Mouse (Mus musculus) thymus, adult 2 months (tissue): ENCODE results near the gene Sesn1. TPM values are rescaled to one million over a fixed set of nuclear protein-coding genes. Genes with fewer than 3 reads are reported as not detected.

Source experiments
- DNase-seq: peaks from one replicate; pipeline ENCODE4 v3.0.0; 2021
- H3K27ac ChIP-seq: fragments of 200-500 bp; 2 replicates; pipeline ENCODE4 v1.5.1; 2012; ENCODE audit warnings: low read length, control low read depth; ENCODE audit not compliant: control insufficient read depth, insufficient read depth
- H3K27me3 ChIP-seq: fragments of 200-500 bp; 2 replicates; pipeline ENCODE4 v1.6.1; 2012; ENCODE audit warnings: mild to moderate bottlenecking, low read length, moderate library complexity, mixed read lengths; ENCODE audit not compliant: control insufficient read depth, insufficient read depth
- H3K36me3 ChIP-seq: fragments of 200-500 bp; 2 replicates; pipeline ENCODE4 v1.6.1; 2012; ENCODE audit warnings: mild to moderate bottlenecking, low read length, moderate library complexity; ENCODE audit not compliant: control insufficient read depth, insufficient read depth
- H3K4me1 ChIP-seq: fragments of 200-500 bp; replicated peaks from 2 replicates; pipeline ENCODE4 v1.6.1; 2012; ENCODE audit warnings: low read length; ENCODE audit not compliant: control insufficient read depth, insufficient read depth
- H3K4me3 ChIP-seq: fragments of 200-500 bp; 2 replicates; pipeline ENCODE4 v1.5.1; 2012; ENCODE audit warnings: mild to moderate bottlenecking, low read length, control low read depth, moderate library complexity; ENCODE audit not compliant: control insufficient read depth, insufficient read depth
- CTCF ChIP-seq: fragments of 200-500 bp; IDR thresholded peaks from 2 replicates; pipeline ENCODE4 v1.5.1; 2012; ENCODE audit warnings: mild to moderate bottlenecking, control low read depth, low read length, moderate library complexity, borderline replicate concordance; ENCODE audit not compliant: control insufficient read depth, poor library complexity, insufficient read depth; ENCODE audit errors: extremely low read depth
- POLR2A ChIP-seq: fragments of 200-500 bp; IDR thresholded peaks from 2 replicates; pipeline ENCODE4 v1.6.1; 2012; ENCODE audit warnings: mild to moderate bottlenecking, low read length, control low read depth, moderate library complexity; ENCODE audit not compliant: control insufficient read depth, poor library complexity, insufficient read depth; ENCODE audit errors: extremely low read depth
- WGBS: fragments of 180-500 bp; shearing (Covaris S2); methylation state at CpG from one replicate; pipeline ENCODE4 v1.1.7; 2018; 5-methylcytosine and 5-hydroxymethylcytosine counted together
- polyA plus RNA-seq: library from polyadenylated mRNA; depleted of rRNA; stranded (reverse); fragments of >200 nt; gene quantifications from 2 replicates; pipeline ENCODE4 v1.2.3, GENCODE M21; 2012; rRNA removed

Gene Sesn1
- polyA plus RNA-seq = 49.7 and 51.7 TPM in 2 replicates

DNA sequence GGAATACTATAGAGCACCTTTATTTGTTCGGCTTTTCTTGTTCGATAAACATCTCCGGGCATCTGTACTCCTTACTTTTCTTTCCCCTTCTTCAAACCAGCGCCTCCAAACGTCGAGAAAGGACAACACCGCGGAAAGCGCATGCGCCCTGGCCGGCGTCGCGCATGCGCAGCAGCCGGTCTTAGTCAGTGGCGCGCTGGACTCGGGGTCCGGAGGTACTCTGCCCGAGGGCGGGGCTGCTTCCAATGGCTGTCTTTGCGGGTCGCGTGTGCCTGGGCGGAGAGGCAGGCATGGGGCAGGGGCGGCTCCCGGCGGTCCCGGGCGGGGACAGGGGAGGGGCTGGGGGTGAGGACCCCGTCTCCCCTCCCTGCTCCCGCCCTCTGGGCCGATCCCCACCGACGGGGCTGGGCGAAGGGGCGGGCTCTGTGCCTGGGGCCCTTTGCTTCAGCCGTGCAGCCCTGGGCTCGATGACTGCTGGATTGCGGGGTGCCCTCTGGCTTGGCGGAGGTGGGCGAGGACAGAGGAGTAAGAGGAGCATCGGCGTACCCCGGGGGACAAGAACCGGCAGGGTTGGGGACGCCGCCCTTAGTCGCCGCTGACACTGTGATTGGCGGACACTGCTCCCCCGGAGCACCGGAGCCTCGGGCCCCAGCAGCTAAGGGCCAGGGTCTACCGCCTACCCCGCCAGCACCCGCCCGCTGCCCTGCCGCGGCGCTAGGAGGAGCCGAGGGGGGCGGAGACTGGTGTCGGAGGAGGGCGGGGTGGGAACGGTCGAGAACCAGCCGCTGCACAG lies at the start of gene Sesn1, which contains the start of gene Cep57l1:
Sesn1 (plus strand) TSS at position 165 of the 793 bp plus-strand sequence.
Cep57l1 (minus strand) TSS at position 101 of the 793 bp plus-strand sequence.
- WGBS = under 1% methylated on average over 69 of the region's 69 CpGs
- TF ChIP-seq POLR2A (peak; percentile 45), CTCF (peak; percentile 49; the same call in 1 of the 2 replicates)
- H3K36me3 ChIP-seq = no peaks in the 10 kb centered on the region
- DNase-seq = peak; percentile 90
- H3K4me3 ChIP-seq = peak within 1 kb of the TSS; percentile 90
- H3K27me3 ChIP-seq = no peaks in the 10 kb centered on the region
- H3K27ac ChIP-seq = peak within 1 kb of the TSS; percentile 78
- H3K4me1 ChIP-seq = peaks cover 12% of the 10 kb centered on the region

DNA sequence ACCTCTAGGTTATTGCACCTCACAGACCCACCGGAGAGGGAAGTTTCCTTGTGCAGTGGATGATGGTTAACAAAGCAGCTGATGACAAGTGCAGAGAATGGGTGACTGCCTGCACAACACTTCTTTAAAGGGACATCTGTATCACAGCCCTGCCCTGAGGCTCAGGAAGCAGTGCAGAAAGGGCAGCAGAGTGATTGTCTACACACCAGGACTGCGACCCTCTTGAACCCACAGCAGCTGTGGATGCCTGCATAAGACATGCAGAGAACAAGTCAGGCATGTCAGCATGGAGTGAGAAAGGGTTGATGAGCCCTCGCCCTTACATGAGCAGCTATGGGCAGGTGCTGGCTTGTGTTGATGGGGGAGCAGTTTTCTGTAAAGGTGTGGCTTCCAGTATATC lies 48.9 kb upstream of the Sesn1 start:
- Histone ChIP-seq H3K4me3 (no peak overlapping the region), H3K4me1 (no peaks in the 10 kb centered on the region), H3K36me3 (no peaks in the 10 kb centered on the region), H3K27me3 (no peaks in the 10 kb centered on the region), H3K27ac (no peak overlapping the region)
- TF ChIP-seq CTCF (no peak), POLR2A (no peak)
- 90% methylated on average over 3 of the region's 3 CpGs for WGBS
- DNase-seq = no peak

DNA sequence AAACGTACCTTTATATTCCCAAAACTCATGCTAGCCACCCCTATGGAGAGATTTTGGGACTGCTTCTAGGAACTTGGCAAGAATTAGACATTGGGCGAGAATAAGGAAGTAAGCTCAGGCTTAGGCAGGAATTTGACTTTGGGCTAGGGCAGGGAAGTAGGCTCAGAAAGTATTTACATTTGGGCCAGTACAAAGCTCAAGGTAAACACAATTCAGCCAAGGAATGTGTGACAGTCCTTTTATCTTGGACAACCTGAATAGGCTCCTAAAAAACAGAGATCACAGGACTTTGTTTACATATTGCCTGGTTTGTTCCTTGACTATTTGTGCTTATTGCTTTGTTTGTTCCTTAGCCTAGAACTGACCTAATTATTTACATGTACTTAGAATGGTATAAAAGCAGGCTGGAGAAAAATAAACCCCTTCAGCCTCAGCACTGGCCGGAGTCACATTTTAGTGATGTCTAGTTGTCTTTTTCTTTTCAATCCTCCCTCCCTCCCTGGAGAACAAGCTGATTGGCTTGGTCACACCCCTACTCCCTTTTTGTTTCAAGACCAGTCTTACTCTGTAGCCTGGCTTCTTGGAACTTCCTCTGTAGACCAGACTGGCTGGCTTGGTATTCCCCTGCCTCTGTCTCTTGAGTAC lies 45.9 kb upstream of the Sesn1 start:
- WGBS = 93% methylated on average over 3 of the region's 3 CpGs
- no peak for TF ChIP-seq CTCF
- no peak for TF ChIP-seq POLR2A
- no peak overlapping the region for H3K4me3 ChIP-seq

DNA sequence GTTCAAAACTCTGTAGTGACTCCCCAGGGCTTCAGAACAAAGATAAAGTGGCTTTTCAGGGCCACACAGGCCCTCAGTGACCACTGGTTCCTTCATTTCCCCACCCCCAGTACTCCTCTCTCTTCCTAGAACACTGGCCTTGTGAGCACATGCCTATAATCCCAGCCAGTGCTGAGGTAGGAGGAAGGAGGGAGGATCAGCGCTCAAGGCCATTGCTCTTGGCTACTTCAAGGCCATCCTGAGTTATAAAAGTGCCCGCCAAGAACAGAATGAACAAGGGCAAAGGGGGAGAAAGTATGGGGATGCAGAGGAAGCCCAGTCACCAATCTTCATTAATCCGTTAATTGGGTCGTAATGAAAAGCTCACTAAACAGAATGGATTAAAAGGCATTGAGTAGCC lies 44.1 kb upstream of the Sesn1 start:
- Histone ChIP-seq H3K4me1 (no peaks in the 10 kb centered on the region), H3K4me3 (no peak overlapping the region)

More for the DNA sequence above, 45.9 kb upstream of the Sesn1 start:
- no peaks in the 10 kb centered on the region for H3K4me1 ChIP-seq
- no peaks in the 10 kb centered on the region for H3K27me3 ChIP-seq
- no peaks in the 10 kb centered on the region for H3K36me3 ChIP-seq
- no peak overlapping the region for H3K27ac ChIP-seq
- DNase-seq = no peak

DNA sequence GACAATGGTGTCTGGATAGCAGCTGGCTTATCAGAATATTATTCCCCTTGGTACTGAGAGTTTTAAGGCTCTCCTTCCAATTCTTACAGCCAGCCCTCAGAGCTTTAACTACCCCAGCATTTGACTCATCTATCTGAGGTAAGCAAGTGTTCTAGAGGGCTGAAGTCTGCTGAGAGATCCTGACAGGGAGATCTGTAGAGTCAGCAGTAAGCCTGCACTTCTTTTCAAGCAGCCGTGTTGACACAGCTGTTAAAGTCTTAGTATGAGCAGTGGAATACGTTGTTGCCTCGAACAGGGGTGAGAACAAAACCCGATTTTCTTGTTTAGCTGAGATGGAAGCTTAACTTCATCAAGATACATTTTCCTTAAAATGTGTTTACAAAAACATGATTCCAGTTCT lies 43.5 kb upstream of the Sesn1 start:
- TF ChIP-seq CTCF = no peak
- TF ChIP-seq POLR2A = no peak
- DNase-seq = no peak
- Histone ChIP-seq H3K4me3 (no peak overlapping the region), H3K4me1 (no peaks in the 10 kb centered on the region), H3K27ac (no peak overlapping the region), H3K36me3 (no peaks in the 10 kb centered on the region), H3K27me3 (no peaks in the 10 kb centered on the region)
- WGBS = 96% methylated on average over 4 of the region's 4 CpGs

More for the DNA sequence above, 44.1 kb upstream of the Sesn1 start:
- H3K27me3 ChIP-seq = no peaks in the 10 kb centered on the region
- whole genome bisulfite sequencing = 97% methylated on average over 4 of the region's 4 CpGs
- DNase-seq = no peak
- H3K36me3 ChIP-seq = no peaks in the 10 kb centered on the region
- no peak overlapping the region for H3K27ac ChIP-seq
- TF ChIP-seq POLR2A (no peak), CTCF (no peak)

DNA sequence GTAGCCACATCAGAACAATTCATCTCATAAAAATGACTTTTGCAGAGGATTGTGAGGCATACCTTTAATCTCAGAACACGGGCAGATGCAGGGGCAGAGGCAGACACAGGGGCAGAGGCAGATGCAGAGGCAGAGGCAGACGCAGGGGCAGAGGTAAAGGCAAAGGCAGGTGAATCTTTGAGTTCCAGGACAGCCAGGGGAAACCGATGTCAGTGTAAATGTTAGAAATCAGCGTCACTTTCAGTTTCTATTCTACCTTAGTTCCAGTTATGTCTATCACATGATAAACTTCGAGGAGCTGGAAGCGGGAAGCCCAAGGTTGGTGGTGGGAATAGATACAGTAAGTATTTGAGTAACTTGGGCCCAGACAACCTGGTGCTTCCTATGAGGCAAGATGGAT lies 42.5 kb upstream of the Sesn1 start:
- WGBS = 56% methylated on average over 6 of the region's 6 CpGs
- DNase-seq = no peak
- TF ChIP-seq POLR2A = no peak
- no peak for TF ChIP-seq CTCF
- H3K27me3 ChIP-seq = no peaks in the 10 kb centered on the region
- no peaks in the 10 kb centered on the region for H3K4me1 ChIP-seq
- no peak overlapping the region for H3K27ac ChIP-seq
- no peaks in the 10 kb centered on the region for H3K36me3 ChIP-seq
- no peak overlapping the region for H3K4me3 ChIP-seq

DNA sequence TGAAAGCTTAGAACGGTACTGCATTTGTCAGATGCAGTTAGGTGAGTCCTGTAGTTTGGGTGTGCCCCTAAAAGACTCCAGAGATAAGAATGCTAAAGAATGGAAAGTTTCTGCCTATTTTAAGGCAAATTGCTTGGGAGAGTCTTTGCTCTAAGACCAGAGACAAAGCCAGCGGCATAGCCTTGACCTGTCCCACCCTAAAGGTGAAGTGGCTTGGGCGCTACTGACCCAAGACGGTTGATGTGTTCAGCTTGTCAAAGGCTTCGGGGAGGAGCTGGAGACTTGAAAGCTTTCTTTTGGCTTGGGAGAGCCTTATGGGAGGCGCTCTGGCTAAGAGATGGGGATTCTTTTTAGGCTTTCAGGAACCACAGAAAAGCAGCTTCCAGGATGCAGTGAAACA lies 17.4 kb upstream of the Sesn1 start:
- H3K27me3 ChIP-seq = no peaks in the 10 kb centered on the region
- WGBS = 98% methylated on average over 6 of the region's 6 CpGs
- no peak for DNase-seq
- no peak overlapping the region for H3K4me3 ChIP-seq
- H3K27ac ChIP-seq = no peak overlapping the region
- H3K4me1 ChIP-seq = no peaks in the 10 kb centered on the region
- no peaks in the 10 kb centered on the region for H3K36me3 ChIP-seq
- no peak for TF ChIP-seq CTCF
- no peak for TF ChIP-seq POLR2A
